Mouse (Mus musculus) liver, postnatal 0 days (tissue): ENCODE measurements at regions not wholly inside any gene's neighbourhood (a gene's known extent, or its start where the extent isn't known, plus 50 kb on each side); places are given as distances from the start of the nearest gene placed in this dataset.

Experiments
- CTCF ChIP-seq: sonication (generic); IDR thresholded peaks from 2 replicates; pipeline ENCODE4 v1.5.1; 2016; ENCODE audit warnings: antibody characterized with exemption, low read depth
- EP300 ChIP-seq: IDR thresholded peaks from 2 replicates; pipeline ENCODE4 v1.6.1; 2016; ENCODE audit warnings: antibody characterized with exemption, low read depth, mild to moderate bottlenecking

- no peak for TF ChIP-seq CTCF
- TF ChIP-seq EP300: no peak
Measured at GRCm38 (mm10) chr7:39862835-39863234, 345.3 kb downstream of the Zfp619 start.
